Mouse (Mus musculus) forebrain, embryonic 16.5 days (tissue): ENCODE results near the gene Spata1. TPM values are rescaled to one million over a fixed set of nuclear protein-coding genes. Genes with fewer than 3 reads are reported as not detected.

Experiments used
- ATAC-seq: fragments of 200-750 bp; cut with Nextera tagmentation; 2 replicates; pipeline ENCODE4 v1.8.0; 2017; ENCODE audit warnings: mild to moderate bottlenecking, moderate library complexity
- H3K27ac ChIP-seq: fragments of 300-500 bp; sonication (generic); 2 replicates; pipeline ENCODE4 v1.5.1; 2014; ENCODE audit warnings: low read length, control low read depth
- H3K27me3 ChIP-seq: fragments of 300-500 bp; sonication (generic); replicated peaks from 2 replicates; pipeline ENCODE4 v1.6.1; 2014; ENCODE audit warnings: low read length; ENCODE audit not compliant: control insufficient read depth, insufficient read depth
- H3K36me3 ChIP-seq: fragments of 300-500 bp; sonication (generic); 2 replicates; pipeline ENCODE4 v1.6.1; 2014; ENCODE audit not compliant: control insufficient read depth, insufficient read depth
- H3K4me1 ChIP-seq: fragments of 300-500 bp; sonication (generic); replicated peaks from 2 replicates; pipeline ENCODE4 v1.6.1; 2014; ENCODE audit warnings: low read length; ENCODE audit not compliant: control insufficient read depth, insufficient read depth
- H3K4me2 ChIP-seq: fragments of 300-500 bp; sonication (generic); 2 replicates; pipeline ENCODE4 v1.6.1; 2014; ENCODE audit warnings: mild to moderate bottlenecking, low read length, control low read depth
- H3K4me3 ChIP-seq: fragments of 300-500 bp; sonication (generic); replicated peaks from 2 replicates; pipeline ENCODE4 v1.5.1; 2014; ENCODE audit warnings: mild to moderate bottlenecking, low read length, control low read depth
- H3K9ac ChIP-seq: fragments of 300-500 bp; sonication (generic); replicated peaks from 2 replicates; pipeline ENCODE4 v1.6.1; 2014; ENCODE audit warnings: low read depth, low read length, control low read depth
- H3K9me3 ChIP-seq: fragments of 300-500 bp; sonication (generic); 2 replicates; pipeline ENCODE4 v1.6.1; 2016; ENCODE audit warnings: low read length; ENCODE audit not compliant: control insufficient read depth
- WGBS: fragments of 180-500 bp; shearing (Covaris S2); extraction: QIAGEN DNeasy Blood & Tissue Kit; methylation state at CpG from one replicate; pipeline ENCODE4 v1.1.7; 2014; 5-methylcytosine and 5-hydroxymethylcytosine counted together
- polyA plus RNA-seq: library from polyadenylated mRNA; unstranded; fragments of >200 nt; fragmentation: Nextera tagmentation; extraction: Ambion mirVana; gene quantifications from 2 replicates; pipeline ENCODE4 v1.2.1, GENCODE M21; 2015

Gene Spata1
- 4.0 and 7.4 TPM in 2 replicates for polyA plus RNA-seq

DNA sequence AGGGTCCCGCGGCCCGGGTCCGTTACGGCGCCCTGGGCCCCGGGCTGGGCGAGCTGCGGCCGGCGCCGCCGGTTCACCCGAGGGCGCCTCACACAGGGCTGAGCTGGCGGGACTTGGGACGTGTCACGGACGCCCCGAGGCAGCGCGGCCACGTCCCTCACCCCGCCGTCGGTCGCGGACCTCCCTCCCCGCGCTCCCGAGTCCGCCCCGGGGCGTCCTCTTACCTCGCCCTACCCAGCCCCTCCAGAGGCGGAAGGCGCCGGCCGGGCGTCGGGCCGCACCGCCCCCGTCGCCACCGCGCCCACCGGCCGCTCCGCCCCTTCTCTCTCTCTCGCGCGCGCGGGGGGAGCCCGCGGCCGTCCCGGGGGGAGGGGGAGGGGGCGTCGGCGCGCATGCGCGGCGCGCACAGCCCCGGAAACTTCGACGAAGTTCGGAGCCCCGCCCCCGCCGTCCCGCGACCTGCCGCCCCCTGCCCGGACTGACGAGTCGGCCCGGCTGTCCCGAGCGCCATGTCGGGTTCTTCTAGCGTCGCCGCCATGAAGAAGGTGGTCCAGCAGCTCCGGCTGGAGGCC lies at the start of gene Spata1, which contains the start of gene Gng5:
Gene Spata1 (minus strand): TSS at position 323 of the 572 bp plus-strand sequence.
Gene Gng5 (plus strand): TSS at position 377 of the 572 bp plus-strand sequence.
- ATAC-seq, result peak; percentile 90
- peaks cover 5% of the 10 kb centered on the region for H3K36me3 ChIP-seq
- no peaks in the 10 kb centered on the region for H3K27me3 ChIP-seq
- H3K27ac ChIP-seq, result peak within 1 kb of the TSS; percentile 48
- peak within 1 kb of the TSS; percentile 78 for H3K9ac ChIP-seq
- H3K4me1 ChIP-seq, result peaks cover 18% of the 10 kb centered on the region
- H3K4me3 ChIP-seq, result peak within 1 kb of the TSS; percentile 83
- no peaks in the 10 kb centered on the region for H3K9me3 ChIP-seq
- H3K4me2 ChIP-seq, result peak within 1 kb of the TSS; percentile 73
- WGBS, result under 1% methylated on average over 52 of the region's 88 CpGs

- H3K4me2 ChIP-seq, result no peak overlapping the region
- no peak overlapping the region for H3K4me3 ChIP-seq
- H3K36me3 ChIP-seq, result no peaks in the 10 kb centered on the region
- no peak for ATAC-seq
- no peak overlapping the region for H3K27ac ChIP-seq
- H3K4me1 ChIP-seq, result no peaks in the 10 kb centered on the region
- H3K9ac ChIP-seq, result no peak overlapping the region
- WGBS, result 41% methylated on average over 1 of the region's 1 CpGs
- H3K9me3 ChIP-seq, result peaks cover 4% of the 10 kb centered on the region; the same call in 1 of the 2 replicates
- H3K27me3 ChIP-seq, result no peaks in the 10 kb centered on the region
Observed at GRCm38 (mm10) chr3:146543632-146544031, 44.1 kb upstream of the Spata1 start.

GRCm38 (mm10) chr3:146540521-146541273 lies 41.1 kb upstream of the Spata1 start:
- H3K4me1 ChIP-seq, result no peaks in the 10 kb centered on the region
- no peak overlapping the region for H3K27ac ChIP-seq
- ATAC-seq, result no peak
- no peak overlapping the region for H3K4me3 ChIP-seq
- no peak overlapping the region for H3K4me2 ChIP-seq
- no peaks in the 10 kb centered on the region for H3K36me3 ChIP-seq
- H3K9me3 ChIP-seq, result peaks cover 4% of the 10 kb centered on the region; the same call in 1 of the 2 replicates
- no peaks in the 10 kb centered on the region for H3K27me3 ChIP-seq
- H3K9ac ChIP-seq, result no peak overlapping the region
- WGBS, result 83% methylated on average over 4 of the region's 4 CpGs

- H3K27me3 ChIP-seq, result no peaks in the 10 kb centered on the region
- H3K9ac ChIP-seq, result no peak overlapping the region
- H3K4me1 ChIP-seq, result no peaks in the 10 kb centered on the region
- H3K27ac ChIP-seq, result no peak overlapping the region
- no peaks in the 10 kb centered on the region for H3K9me3 ChIP-seq
- H3K4me2 ChIP-seq, result no peak overlapping the region
- ATAC-seq, result no peak
- H3K36me3 ChIP-seq, result no peaks in the 10 kb centered on the region
- H3K4me3 ChIP-seq, result no peak overlapping the region
- WGBS, result 46% methylated on average over 6 of the region's 6 CpGs
Observed at GRCm38 (mm10) chr3:146534986-146535385, 35.4 kb upstream of the Spata1 start.

DNA sequence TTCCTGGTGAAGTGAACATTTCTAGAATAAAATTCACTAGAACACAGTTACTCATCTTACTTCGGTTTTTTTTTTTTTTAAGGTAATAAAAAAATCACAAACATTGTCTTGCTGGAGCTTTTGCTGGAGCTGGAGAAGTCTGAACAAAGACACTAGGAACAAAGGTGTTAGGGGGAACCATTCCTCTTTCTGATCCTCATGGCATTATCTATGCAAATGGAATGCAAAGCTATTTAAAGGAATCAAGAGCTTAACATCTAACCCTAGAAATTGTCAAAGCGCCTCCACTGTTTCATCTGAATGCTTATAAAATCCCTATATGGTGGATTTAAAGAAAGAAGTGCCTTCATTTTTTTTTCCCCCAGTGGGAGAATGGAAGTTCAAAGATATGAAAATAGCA lies 28.8 kb upstream of the Spata1 start:
- 33% methylated on average over 2 of the region's 2 CpGs for WGBS
- no peak for ATAC-seq
- Histone ChIP-seq H3K9ac (no peak overlapping the region), H3K4me2 (no peak overlapping the region), H3K4me3 (no peak overlapping the region), H3K4me1 (no peaks in the 10 kb centered on the region), H3K27ac (no peak overlapping the region), H3K9me3 (no peaks in the 10 kb centered on the region), H3K27me3 (no peaks in the 10 kb centered on the region), H3K36me3 (no peaks in the 10 kb centered on the region)

- peak overlapping the region; percentile 80 for H3K9ac ChIP-seq
- no peaks in the 10 kb centered on the region for H3K27me3 ChIP-seq
- ATAC-seq, result 0 out of 2 replicates have a peak, but pooled peaks have one; percentile 2
- H3K36me3 ChIP-seq, result peaks cover 13% of the 10 kb centered on the region
- 14% methylated on average over 8 of the region's 8 CpGs for WGBS
- no peaks in the 10 kb centered on the region for H3K9me3 ChIP-seq
- H3K4me3 ChIP-seq, result peak overlapping the region; percentile 94
- peak overlapping the region; percentile 99 for H3K27ac ChIP-seq
- H3K4me1 ChIP-seq, result peaks cover 3% of the 10 kb centered on the region
- H3K4me2 ChIP-seq, result peak overlapping the region; percentile 77
Observed at GRCm38 (mm10) chr3:146521652-146522020, 22.1 kb upstream of the Spata1 start.

GRCm38 (mm10) chr3:146520798-146521651 lies 21.5 kb upstream of the Spata1 start, which contains the start of gene Rpf1:
Rpf1 (minus strand) TSS chr3:146521429.
- WGBS, result under 1% methylated on average over 59 of the region's 82 CpGs
- Histone ChIP-seq H3K4me2 (peak within 1 kb of the TSS; percentile 77), H3K4me1 (peaks cover 3% of the 10 kb centered on the region), H3K27me3 (no peaks in the 10 kb centered on the region), H3K9ac (peak within 1 kb of the TSS; percentile 80), H3K36me3 (peaks cover 13% of the 10 kb centered on the region), H3K4me3 (peak within 1 kb of the TSS; percentile 94), H3K9me3 (no peaks in the 10 kb centered on the region), H3K27ac (peak within 1 kb of the TSS; percentile 99)
- ATAC-seq, result peak; percentile 96

DNA sequence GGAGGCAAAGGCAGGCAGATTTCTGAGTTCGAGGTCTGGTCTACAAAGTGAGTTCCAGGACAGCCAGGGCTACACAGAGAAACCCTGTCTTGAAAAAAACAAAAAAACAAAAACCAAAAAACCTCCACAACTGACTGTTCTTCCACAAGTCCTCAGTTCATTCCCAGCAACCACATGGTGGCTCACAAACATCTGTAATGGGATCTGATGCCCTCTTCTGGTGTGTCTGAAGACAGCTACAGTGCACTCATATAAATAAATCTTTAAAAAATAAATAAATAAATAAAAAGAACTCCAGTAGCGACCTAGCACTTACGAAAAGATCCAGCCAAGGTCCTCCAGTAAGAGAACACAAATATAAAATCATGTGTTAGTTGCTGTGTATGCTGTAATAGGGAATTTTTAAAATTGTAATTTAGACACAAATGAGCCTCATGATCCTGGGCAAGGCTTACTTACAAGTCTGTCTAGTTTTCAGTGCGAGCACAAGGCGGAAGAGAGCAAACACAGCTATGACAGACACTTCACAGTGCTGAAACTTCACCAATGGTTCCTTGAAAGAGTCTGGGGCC lies 20.8 kb upstream of the Spata1 start:
- Histone ChIP-seq H3K4me1 (peaks cover 3% of the 10 kb centered on the region), H3K36me3 (peaks cover 16% of the 10 kb centered on the region), H3K9ac (peak overlapping the region; percentile 80), H3K27me3 (no peaks in the 10 kb centered on the region), H3K4me3 (peak overlapping the region; percentile 94), H3K9me3 (no peaks in the 10 kb centered on the region), H3K4me2 (peak overlapping the region; percentile 77), H3K27ac (peak overlapping the region; percentile 99)
- WGBS, result 38% methylated on average over 5 of the region's 5 CpGs
- ATAC-seq, result peak; percentile 13; the same call in 1 of the 2 replicates
